Mouse (Mus musculus) heart, adult 2 months (tissue): ENCODE results near the gene Carm1. TPM values are rescaled to one million over a fixed set of nuclear protein-coding genes. Genes with fewer than 3 reads are reported as not detected.

Source experiments
- DNase-seq, 2 experiments: peaks; one replicate each; pipeline ENCODE4 v3.0.0; 2021
- H3K27ac ChIP-seq: fragments of 200-600 bp; 2 replicates; pipeline ENCODE4 v1.8.1; 2022
- H3K27me3 ChIP-seq: fragments of 200-500 bp; 2 replicates; pipeline ENCODE4 v1.6.1; 2012; ENCODE audit warnings: mild to moderate bottlenecking, low read length, inconsistent platforms, mixed read lengths; ENCODE audit not compliant: control insufficient read depth, insufficient read depth
- H3K36me3 ChIP-seq: fragments of 200-500 bp; 2 replicates; pipeline ENCODE4 v1.6.1; 2012; ENCODE audit warnings: low read length, inconsistent platforms; ENCODE audit not compliant: control insufficient read depth, insufficient read depth
- H3K4me1 ChIP-seq: fragments of 200-500 bp; 2 replicates; pipeline ENCODE4 v1.6.1; 2011; ENCODE audit warnings: low read length; ENCODE audit not compliant: control insufficient read depth, insufficient read depth
- H3K4me3 ChIP-seq: fragments of 200-600 bp; 2 replicates; pipeline ENCODE4 v1.8.1; 2022
- H3K79me2 ChIP-seq: fragments of 200-500 bp; replicated peaks from 2 replicates; pipeline ENCODE4 v1.6.1; 2012; ENCODE audit warnings: mild to moderate bottlenecking, inconsistent platforms, low read length, moderate library complexity, mixed read lengths; ENCODE audit not compliant: control insufficient read depth, insufficient read depth
- H3K9ac ChIP-seq: fragments of 200-500 bp; 2 replicates; pipeline ENCODE4 v1.6.1; 2012; ENCODE audit warnings: low read depth, mild to moderate bottlenecking, control low read depth, inconsistent platforms, low read length, mixed read lengths
- CTCF ChIP-seq: fragments of 200-600 bp; IDR thresholded peaks from 2 replicates; pipeline ENCODE4 v1.8.1; 2022; ENCODE audit warnings: antibody characterized with exemption, mild to moderate bottlenecking, moderate library complexity
- EP300 ChIP-seq: fragments of 200-500 bp; IDR thresholded peaks from 2 replicates; pipeline ENCODE4 v1.6.1; 2011; ENCODE audit warnings: low read depth, low read length, control low read depth; ENCODE audit not compliant: insufficient read depth
- POLR2A ChIP-seq: fragments of 200-500 bp; IDR thresholded peaks from 2 replicates; pipeline ENCODE4 v1.6.1; 2011; ENCODE audit warnings: mild to moderate bottlenecking, low read depth, low read length, control low read depth; ENCODE audit not compliant: insufficient read depth
- WGBS: fragments of 180-500 bp; shearing (Covaris S2); methylation state at CpG from one replicate; pipeline ENCODE4 v1.1.7; 2018; 5-methylcytosine and 5-hydroxymethylcytosine counted together
- intact Hi-C: fragments of 180-260 bp; cut with DNase I; formaldehyde crosslinking; loops from one replicate; pipeline ENCODE4 v1.15.1; 2025
- polyA plus RNA-seq: library from polyadenylated mRNA; depleted of rRNA; stranded (reverse); fragments of >200 nt; gene quantifications from 2 replicates; pipeline ENCODE4 v1.2.3, GENCODE M21; 2012
- total RNA-seq, 2 experiments: library from RNA; stranded (reverse); gene quantifications; 2 replicates each; pipeline ENCODE4 v1.2.3; 2021

The Carm1 gene
- total and polyA plus RNA-seq, 3 experiments: 61.5 to 77.6 (median 66.5) TPM

- no peaks in the 10 kb centered on the region for H3K27me3 ChIP-seq
These were observed 29.6 kb downstream of the Carm1 start for GRCm38 (mm10) chr9:21576286-21576685.

DNA sequence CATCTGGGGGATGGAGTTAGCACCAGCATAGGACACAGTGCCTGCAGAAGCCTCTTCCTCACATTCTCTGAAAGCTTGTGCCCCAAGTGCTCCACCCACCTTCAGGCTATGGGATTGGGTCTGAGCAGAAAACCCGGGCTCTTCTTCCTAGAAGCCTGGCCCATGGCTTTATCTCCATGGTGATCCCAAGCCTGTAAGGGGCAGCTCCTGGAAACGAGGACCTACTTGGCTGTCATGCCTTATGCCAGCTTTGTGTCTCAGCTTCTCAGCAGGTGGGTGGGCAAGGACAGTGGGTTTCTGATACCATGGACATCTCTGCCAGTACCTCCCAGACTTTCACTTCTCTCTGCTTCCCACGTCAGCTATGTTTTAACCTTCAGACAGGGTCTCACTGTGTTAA is 31.5 kb downstream of the Carm1 start:
- intact Hi-C loops: no loop called here
- Histone ChIP-seq H3K36me3 (no peaks in the 10 kb centered on the region), H3K4me1 (no peaks in the 10 kb centered on the region; the same call in 1 of the 2 replicates), H3K27me3 (no peaks in the 10 kb centered on the region), H3K79me2 (no peaks in the 10 kb centered on the region), H3K27ac (no peak overlapping the region), H3K4me3 (no peak overlapping the region), H3K9ac (no peak overlapping the region)
- no peak for DNase-seq
- TF ChIP-seq POLR2A (no peak), EP300 (no peak), CTCF (no peak)
- WGBS: 73% methylated on average over 3 of the region's 3 CpGs

More at GRCm38 (mm10) chr9:21576286-21576685, 29.6 kb downstream of the Carm1 start:
- Histone ChIP-seq H3K4me3 (no peak overlapping the region), H3K9ac (no peak overlapping the region), H3K4me1 (no peaks in the 10 kb centered on the region; the same call in 1 of the 2 replicates), H3K79me2 (no peaks in the 10 kb centered on the region), H3K36me3 (no peaks in the 10 kb centered on the region), H3K27ac (no peak overlapping the region)
- intact Hi-C loops: no loop called here
- WGBS: 94% methylated on average over 1 of the region's 1 CpGs
- no peak for TF ChIP-seq EP300
- TF ChIP-seq CTCF: no peak
- TF ChIP-seq POLR2A: no peak
- DNase-seq: no peak

DNA sequence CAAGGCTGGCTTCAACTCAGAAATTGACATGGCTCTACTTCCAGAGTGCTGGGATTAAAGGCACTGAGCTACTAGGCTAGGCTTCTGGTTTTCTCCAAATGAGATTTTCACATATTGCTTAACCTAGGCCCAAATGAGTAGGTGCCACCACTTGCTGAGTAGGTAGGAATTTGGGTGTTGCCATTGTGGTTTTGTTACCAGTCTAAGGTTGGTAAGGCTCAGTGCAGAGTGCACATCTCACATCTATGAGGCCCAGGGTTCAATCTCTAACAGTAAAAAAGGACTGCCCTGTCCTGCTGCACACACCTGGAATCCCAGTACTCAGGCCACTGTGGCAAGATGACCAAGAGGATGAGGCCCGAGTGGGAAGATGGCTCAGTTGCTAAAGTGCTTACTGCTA is 38.7 kb downstream of the Carm1 start:
- WGBS: 86% methylated on average over 1 of the region's 1 CpGs
- Histone ChIP-seq H3K27ac (no peak overlapping the region), H3K79me2 (no peaks in the 10 kb centered on the region), H3K4me3 (no peak overlapping the region), H3K4me1 (no peaks in the 10 kb centered on the region), H3K9ac (no peak overlapping the region), H3K36me3 (no peaks in the 10 kb centered on the region), H3K27me3 (no peaks in the 10 kb centered on the region)
- DNase-seq: no peak
- intact Hi-C loops: no loop called here
- TF ChIP-seq EP300 (no peak), POLR2A (no peak), CTCF (no peak)

GRCm38 (mm10) chr9:21587678-21588349 is 41.1 kb downstream of the Carm1 start:
- Histone ChIP-seq H3K9ac (no peak overlapping the region), H3K4me1 (peaks cover 3% of the 10 kb centered on the region; the same call in 1 of the 2 replicates), H3K36me3 (no peaks in the 10 kb centered on the region), H3K4me3 (no peak overlapping the region), H3K79me2 (no peaks in the 10 kb centered on the region), H3K27ac (no peak overlapping the region), H3K27me3 (no peaks in the 10 kb centered on the region)
- no peak for DNase-seq
- WGBS: 82% methylated on average over 23 of the region's 23 CpGs
- intact Hi-C loops: no loop called here
- no peak for TF ChIP-seq POLR2A
- TF ChIP-seq EP300: no peak
- no peak for TF ChIP-seq CTCF

- TF ChIP-seq EP300: no peak
- TF ChIP-seq CTCF: no peak
- TF ChIP-seq POLR2A: no peak
- 89% methylated on average over 8 of the region's 8 CpGs for WGBS
These were observed 41.7 kb downstream of the Carm1 start for GRCm38 (mm10) chr9:21588350-21588749.

DNA sequence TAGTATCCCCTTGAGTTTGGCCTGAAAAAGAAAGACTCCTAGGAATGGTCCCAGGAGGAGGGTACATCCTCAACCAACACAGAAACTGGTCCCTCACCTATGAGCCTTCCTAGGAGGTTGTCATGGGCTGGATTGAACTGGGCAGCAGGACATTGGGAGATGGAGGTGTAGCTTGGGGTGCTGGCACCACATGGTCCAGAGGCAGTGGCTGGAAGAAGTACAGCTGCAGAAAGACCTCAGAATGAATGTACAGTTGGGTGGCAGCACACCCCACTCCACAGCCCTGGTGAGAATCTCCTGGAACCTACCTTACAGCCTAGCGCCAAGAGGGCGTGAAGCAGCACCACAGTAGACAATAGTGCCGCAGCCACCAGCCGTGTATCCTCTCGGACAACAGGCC is 42.8 kb downstream of the Carm1 start:
- no peak for TF ChIP-seq EP300
- no peak for TF ChIP-seq CTCF
- TF ChIP-seq POLR2A: no peak
- DNase-seq: no peak
- Histone ChIP-seq H3K4me1 (peaks cover 9% of the 10 kb centered on the region), H3K9ac (no peak overlapping the region), H3K79me2 (no peaks in the 10 kb centered on the region; the same call in 1 of the 2 replicates), H3K4me3 (no peak overlapping the region), H3K36me3 (no peaks in the 10 kb centered on the region), H3K27me3 (no peaks in the 10 kb centered on the region), H3K27ac (no peak overlapping the region)
- intact Hi-C loops: no loop called here
- WGBS: 84% methylated on average over 5 of the region's 5 CpGs

More at GRCm38 (mm10) chr9:21588350-21588749, 41.7 kb downstream of the Carm1 start:
- Histone ChIP-seq H3K27me3 (no peaks in the 10 kb centered on the region), H3K79me2 (no peaks in the 10 kb centered on the region; the same call in 1 of the 2 replicates), H3K36me3 (no peaks in the 10 kb centered on the region), H3K9ac (no peak overlapping the region), H3K27ac (no peak overlapping the region), H3K4me3 (no peak overlapping the region), H3K4me1 (peaks cover 3% of the 10 kb centered on the region; the same call in 1 of the 2 replicates)
- intact Hi-C loops: no loop called here
- no peak for DNase-seq
